Mouse (Mus musculus) C2C12 (cell line): ENCODE measurements around the gene Ngdn. TPM values are rescaled to one million over a fixed set of nuclear protein-coding genes. Genes with fewer than 3 reads are reported as not detected.
"Not testable (repeated sequence)": the region's sequence is repeated elsewhere in the genome, so short reads cannot be mapped to it uniquely, and the experiment has no call there.

Experiments
- H3K27me3 ChIP-seq: one replicate; pipeline ENCODE4 v1.6.1; 2011; ENCODE audit not compliant: control insufficient read depth, insufficient read depth, insufficient read length
- H3K36me3 ChIP-seq: one replicate; pipeline ENCODE4 v1.6.1; 2011; ENCODE audit not compliant: control insufficient read depth, insufficient read depth
- H3K4me3 ChIP-seq: one replicate; pipeline ENCODE4 v1.5.1; 2011; ENCODE audit warnings: mild to moderate bottlenecking, control low read depth; ENCODE audit not compliant: poor library complexity, insufficient read depth, severe bottlenecking
- H3K79me2 ChIP-seq: one replicate; pipeline ENCODE4 v1.6.1; 2011; ENCODE audit not compliant: control insufficient read depth, insufficient read depth
- H3K79me3 ChIP-seq: one replicate; pipeline ENCODE4 v1.6.1; 2011; ENCODE audit warnings: low read depth, control low read depth
- H3ac ChIP-seq: one replicate; pipeline ENCODE3; 2011; ENCODE audit warnings: low read depth; ENCODE audit not compliant: control insufficient read depth, insufficient read length
- CEBPB ChIP-seq: IDR thresholded peaks from one replicate; pipeline ENCODE4 v1.6.1; 2011; ENCODE audit warnings: low read depth, mild to moderate bottlenecking, control low read depth, moderate library complexity
- CTCF ChIP-seq: IDR thresholded peaks from one replicate; pipeline ENCODE4 v1.5.1; 2011; ENCODE audit not compliant: control insufficient read depth, insufficient read depth, insufficient read length
- FOSL1 ChIP-seq: IDR thresholded peaks from one replicate; pipeline ENCODE4 v1.8.0; 2011; ENCODE audit warnings: mild to moderate bottlenecking, low read length; ENCODE audit not compliant: poor library complexity, insufficient read depth, severe bottlenecking
- MAX ChIP-seq: IDR thresholded peaks from one replicate; pipeline ENCODE4 v1.6.1; 2011; ENCODE audit warnings: mild to moderate bottlenecking, control low read depth
- MYOD1 ChIP-seq: IDR thresholded peaks from one replicate; pipeline ENCODE4 v1.6.1; 2011; ENCODE audit warnings: low read depth; ENCODE audit not compliant: control insufficient read depth, insufficient read length
- MYOG ChIP-seq: IDR thresholded peaks from one replicate; pipeline ENCODE4 v1.6.1; 2011; ENCODE audit not compliant: control insufficient read depth, insufficient read length; ENCODE audit errors: extremely low read depth
- USF1 ChIP-seq: IDR thresholded peaks from one replicate; pipeline ENCODE4 v1.6.1; 2011; ENCODE audit warnings: low read depth, mild to moderate bottlenecking, control low read depth, moderate library complexity
- polyA plus RNA-seq: library from polyadenylated mRNA; unstranded; fragments of >200 nt; fragmentation: generic; extraction: Trizol; gene quantifications from one replicate; pipeline ENCODE4 v1.2.1, GENCODE M21; 2012; ENCODE audit warnings: missing spikeins

The Ngdn gene
- polyA plus RNA-seq, 1 experiment = 56.0 TPM

DNA sequence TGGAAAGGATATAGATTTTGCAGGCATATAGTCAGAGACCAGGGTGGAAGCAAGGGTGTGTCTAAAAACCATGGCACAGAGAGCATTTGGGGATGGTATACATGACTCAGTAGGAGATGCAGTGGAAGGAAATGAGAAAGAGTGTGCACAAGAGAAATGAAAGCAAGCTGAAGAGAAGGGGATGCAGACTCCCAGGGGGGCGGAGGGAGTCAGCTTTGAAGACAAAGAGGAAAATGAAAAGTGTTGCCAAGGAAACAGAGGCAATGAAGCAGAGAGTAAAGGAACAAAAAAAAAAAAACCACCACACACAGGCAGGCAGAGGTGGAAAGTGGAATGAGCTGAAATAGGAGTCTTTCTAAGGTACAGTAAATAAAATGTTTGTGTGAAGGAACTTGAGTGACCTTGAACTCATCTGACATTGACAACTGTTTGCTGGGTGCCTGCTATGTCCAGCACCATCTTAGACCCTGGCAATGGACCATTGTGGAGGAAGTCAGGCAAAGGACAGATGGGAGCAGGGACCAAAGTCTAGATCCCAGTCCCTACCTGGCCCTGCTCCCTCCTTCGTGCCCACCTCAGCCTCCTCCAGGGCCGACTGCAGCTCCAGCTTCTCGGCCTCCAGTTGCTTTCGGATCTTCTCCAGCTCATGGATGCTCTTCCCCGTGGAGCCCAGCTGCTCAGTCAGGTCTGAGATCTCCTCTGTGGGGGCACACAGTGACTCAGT lies 41.0 kb upstream of the Ngdn start:
- Histone ChIP-seq H3K79me2 (no peaks in the 10 kb centered on the region), H3K36me3 (no peaks in the 10 kb centered on the region), H3ac (no peak overlapping the region), H3K4me3 (no peak overlapping the region), H3K79me3 (no peaks in the 10 kb centered on the region), H3K27me3 (peaks cover 54% of the 10 kb centered on the region)
- no peak for TF ChIP-seq MYOD1

- TF ChIP-seq USF1 = no peak
- no peak for TF ChIP-seq CEBPB
- H3K36me3 ChIP-seq = no peaks in the 10 kb centered on the region
- no peaks in the 10 kb centered on the region for H3K79me3 ChIP-seq
- H3K79me2 ChIP-seq = no peaks in the 10 kb centered on the region
- H3ac ChIP-seq = no peak within 1 kb of the TSS
- H3K27me3 ChIP-seq = peaks cover 41% of the 10 kb centered on the region
- no peak within 1 kb of the TSS for H3K4me3 ChIP-seq
Observed at GRCm38 (mm10) chr14:54976633-54977032, 38.6 kb upstream of the Ngdn start, which contains the start of gene Gm17428. TSS of gene Gm17428 (plus strand) at chr14:54976933.

- Histone ChIP-seq H3K4me3 (no peak overlapping the region), H3K79me2 (no peaks in the 10 kb centered on the region), H3K79me3 (no peaks in the 10 kb centered on the region), H3ac (no peak overlapping the region), H3K36me3 (no peaks in the 10 kb centered on the region), H3K27me3 (peaks cover 29% of the 10 kb centered on the region)
- TF ChIP-seq MAX (no peak), USF1 (no peak), MYOG (no peak), CTCF (no peak), MYOD1 (no peak), CEBPB (no peak), FOSL1 (no peak)
Observed at GRCm38 (mm10) chr14:54978664-54979063, 36.6 kb upstream of the Ngdn start.

DNA sequence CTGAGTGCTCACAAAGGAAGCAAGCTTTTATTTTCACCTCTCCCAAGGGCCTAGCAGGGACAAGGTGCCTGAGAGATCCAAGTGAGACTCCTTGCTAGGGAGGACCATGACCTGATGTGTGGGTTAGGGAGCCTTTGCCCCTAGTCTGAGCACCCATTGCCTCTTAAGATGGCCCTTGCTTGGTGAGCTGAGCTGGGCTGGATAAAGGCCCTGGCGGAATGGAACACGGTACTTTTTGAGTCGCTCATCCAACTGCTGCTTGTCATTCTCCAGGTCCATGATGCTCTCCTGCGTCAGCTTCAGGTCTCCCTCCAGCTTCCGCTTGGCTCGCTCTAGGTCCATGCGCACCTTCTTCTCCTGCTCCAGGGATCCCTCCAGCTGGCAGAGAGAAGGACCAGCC lies 33.3 kb upstream of the Ngdn start:
- Histone ChIP-seq H3K36me3 (no peaks in the 10 kb centered on the region), H3ac (no peak overlapping the region), H3K27me3 (peaks cover 18% of the 10 kb centered on the region), H3K4me3 (no peak overlapping the region), H3K79me3 (no peaks in the 10 kb centered on the region), H3K79me2 (no peaks in the 10 kb centered on the region)
- TF ChIP-seq MAX (no peak), MYOG (no peak), CTCF (no peak), USF1 (no peak), FOSL1 (no peak), CEBPB (no peak), MYOD1 (no peak)

GRCm38 (mm10) chr14:54988350-54988874 lies 26.8 kb upstream of the Ngdn start:
- H3K79me2 ChIP-seq, H3K4me3 ChIP-seq, H3ac ChIP-seq, H3K79me3 ChIP-seq, H3K36me3 ChIP-seq: not testable (repeated sequence)
- H3K27me3 ChIP-seq = peaks cover 26% of the 10 kb centered on the region

- Histone ChIP-seq H3ac (no peak overlapping the region), H3K79me3 (no peaks in the 10 kb centered on the region), H3K27me3 (peaks cover 26% of the 10 kb centered on the region), H3K36me3 (no peaks in the 10 kb centered on the region), H3K4me3 (no peak overlapping the region), H3K79me2 (no peaks in the 10 kb centered on the region)
- TF ChIP-seq MYOG = no peak
- TF ChIP-seq CTCF = no peak
- TF ChIP-seq CEBPB = no peak
- TF ChIP-seq MYOD1 = no peak
- TF ChIP-seq MAX = no peak
- no peak for TF ChIP-seq FOSL1
Observed at GRCm38 (mm10) chr14:54988882-54989281, 26.4 kb upstream of the Ngdn start.
